In genomic region chr9:35105438-35105837, GRCm38 (mm10) we compare ENCODE assay signal across 17 mouse cellular contexts. TPM values are rescaled to one million over a fixed set of nuclear protein-coding genes. Genes with fewer than 3 reads are reported as not detected.
DNase-seq lines count a peak whose midpoint lies in the region; ATAC-seq lines count a peak whose summit lies in the region.
"Had no signal": no experiment of that assay in that cellular context is flagged by ENCODE, and none has a peak within 500 bp of the region (broad histone marks: within the 10 kb centered on the region; RNA-seq: fewer than 3 reads in every experiment).

No protein-coding gene starts in this region.

- 44% methylated on average over 2 of the region's 2 CpGs for WGBS in heart, embryonic 11.5 days (ENCODE audit: insufficient replicate concordance)
- WGBS in liver, embryonic 16.5 days (ENCODE audit: insufficient replicate concordance), result 43% methylated on average over 2 of the region's 2 CpGs

- no peaks in the 10 kb centered on the region for H3K36me3 ChIP-seq in heart, embryonic 11.5 days (ENCODE audit: control insufficient read depth, insufficient read depth, low read length)
- H3K36me3 ChIP-seq in liver, embryonic 16.5 days (ENCODE audit: control insufficient read depth, insufficient read depth), result peaks cover 6% of the 10 kb centered on the region
- H3K36me3 ChIP-seq: limb, embryonic 15.5 days had no signal

- peaks cover 38% of the 10 kb centered on the region for H3K4me1 ChIP-seq in heart, embryonic 11.5 days (ENCODE audit: control insufficient read depth, insufficient read depth, low read length)
- H3K4me1 ChIP-seq in liver, embryonic 16.5 days (ENCODE audit: control insufficient read depth, low read depth, low read length), result peaks cover 69% of the 10 kb centered on the region

- no peak overlapping the region for H3K4me3 ChIP-seq in heart, embryonic 11.5 days (ENCODE audit: low read depth, low read length)
- no peak overlapping the region for H3K4me3 ChIP-seq in liver, embryonic 16.5 days (ENCODE audit: low read depth, low read length)
- H3K4me3 ChIP-seq: limb, embryonic 15.5 days had no signal

- peak overlapping the region; percentile 45 for H3K4me2 ChIP-seq in heart, embryonic 11.5 days
- H3K4me2 ChIP-seq in liver, embryonic 16.5 days (ENCODE audit: low read depth, low read length), result peak overlapping the region; percentile 61
- H3K4me2 ChIP-seq: limb, embryonic 15.5 days had no signal

- ATAC-seq in heart, embryonic 11.5 days (replicated peaks; ENCODE audit: insufficient number of reproducible peaks, low FRiP score, low TSS enrichment), result no peak
- no peak for ATAC-seq in liver, embryonic 16.5 days (ENCODE audit: low read depth)
- ATAC-seq: hindbrain, embryonic 16.5 days had no signal

- no peaks in the 10 kb centered on the region for H3K27me3 ChIP-seq in heart, embryonic 11.5 days (ENCODE audit: control insufficient read depth, insufficient read depth, low read length)
- no peaks in the 10 kb centered on the region for H3K27me3 ChIP-seq in liver, embryonic 16.5 days (ENCODE audit: control insufficient read depth, insufficient read depth, low read depth, low read length)
- H3K27me3 ChIP-seq: limb, embryonic 15.5 days; megakaryocyte, embryonic 14.5 days had no signal

- intact Hi-C loops in heart, postnatal 36 days (cut with DNase I), result no loop called here

- peak overlapping the region; percentile 35; the same call in 1 of the 2 replicates for H3K27ac ChIP-seq in heart, embryonic 11.5 days (ENCODE audit: low read depth, low read length)
- H3K27ac ChIP-seq in liver, embryonic 16.5 days (ENCODE audit: low read length), result peak overlapping the region; percentile 91
- H3K27ac ChIP-seq: limb, embryonic 15.5 days had no signal

- H3K9me3 ChIP-seq in heart, embryonic 11.5 days (replicated peaks; ENCODE audit: control insufficient read depth, low read length), result no peaks in the 10 kb centered on the region
- no peaks in the 10 kb centered on the region for H3K9me3 ChIP-seq in liver, embryonic 16.5 days (replicated peaks; ENCODE audit: control insufficient read depth, low read length)
- H3K9me3 ChIP-seq: limb, embryonic 15.5 days; megakaryocyte, embryonic 14.5 days had no signal

- peak overlapping the region; percentile 39; the same call in 1 of the 2 replicates for H3K9ac ChIP-seq in heart, embryonic 11.5 days (ENCODE audit: low read depth, low read length)
- peak overlapping the region; percentile 51; the same call in 1 of the 2 replicates for H3K9ac ChIP-seq in liver, embryonic 16.5 days (ENCODE audit: low read depth, low read length)
- H3K9ac ChIP-seq: limb, embryonic 15.5 days had no signal

- DNase-seq in heart, postnatal 36 days, result no peak
- DNase-seq in testis, postnatal 10 days (ENCODE audit: low spot score), result peak; percentile 21
- no peak for DNase-seq in testis, postnatal 14 days (ENCODE audit: low spot score)
- DNase-seq in right cerebral cortex, postnatal 14 days, result no peak
- no peak for DNase-seq in urinary bladder, postnatal 14 days (ENCODE audit: low spot score)
- DNase-seq: adrenal gland, postnatal 25 days; gastrocnemius, postnatal 25 days; kidney, postnatal 4 days; layer of hippocampus, postnatal 36 days; lung, postnatal 14 days; right cerebral cortex, adult 18-20 months; thymus, postnatal 4 days had no signal

RNA-seq across cellular contexts. Expression of gene St3gal4, which starts 13.6 kb away (rescaled TPM):
- polyA plus RNA-seq in heart, embryonic 11.5 days (2014; fragmentation: Nextera tagmentation; extraction: Ambion mirVana), result 19.8 and 20.5 TPM in 2 replicates
- total RNA-seq in heart, postnatal 36 days (2021), result 10 to 100 TPM; 26.8 to 39.1 TPM
- 21.7 and 22.3 TPM in 2 replicates for polyA plus RNA-seq in liver, embryonic 16.5 days (2015; fragmentation: Nextera tagmentation; extraction: Ambion mirVana)
